Mouse (Mus musculus) heart, embryonic 10.5 days (tissue): ENCODE data around the gene Ifnz. TPM values are rescaled to one million over a fixed set of nuclear protein-coding genes. Genes with fewer than 3 reads are reported as not detected.
"Not testable (repeated sequence)": the region's sequence is repeated elsewhere in the genome, so short reads cannot be mapped to it uniquely, and the experiment has no call there.

Source experiments
- DNase-seq: peaks from one replicate; pipeline ENCODE4 v3.0.0-alpha.2; 2017; ENCODE audit warnings: low spot score
- H3K27ac ChIP-seq: fragments of 300-500 bp; sonication (generic); 2 replicates; pipeline ENCODE4 v1.5.1; 2016; ENCODE audit warnings: mild to moderate bottlenecking
- H3K27me3 ChIP-seq: fragments of 300-500 bp; sonication (generic); 2 replicates; pipeline ENCODE4 v1.6.1; 2016; ENCODE audit warnings: mild to moderate bottlenecking; ENCODE audit not compliant: poor library complexity, insufficient read depth, severe bottlenecking
- H3K36me3 ChIP-seq: fragments of 300-500 bp; sonication (generic); 2 replicates; pipeline ENCODE4 v1.6.1; 2016; ENCODE audit warnings: mild to moderate bottlenecking, moderate library complexity
- H3K4me1 ChIP-seq: fragments of 300-500 bp; sonication (generic); 2 replicates; pipeline ENCODE4 v1.6.1; 2016; ENCODE audit warnings: mild to moderate bottlenecking
- H3K4me3 ChIP-seq: fragments of 300-500 bp; sonication (generic); 2 replicates; pipeline ENCODE4 v1.5.1; 2016; ENCODE audit warnings: mild to moderate bottlenecking, moderate library complexity
- H3K9me3 ChIP-seq: fragments of 300-500 bp; sonication (generic); 2 replicates; pipeline ENCODE4 v1.6.1; 2016; ENCODE audit warnings: mild to moderate bottlenecking, moderate library complexity
- WGBS: fragments of 180-500 bp; shearing (Covaris S2); methylation state at CpG from one replicate; pipeline ENCODE4 v1.1.7; 2016; 5-methylcytosine and 5-hydroxymethylcytosine counted together
- polyA plus RNA-seq: library from polyadenylated mRNA; unstranded; fragments of >200 nt; fragmentation: Nextera tagmentation; extraction: Ambion mirVana; gene quantifications from 2 replicates; pipeline ENCODE4 v1.2.1, GENCODE M21; 2016

Ifnz gene
- polyA plus RNA-seq, 1 experiment from 2014 or later = not detected

DNA sequence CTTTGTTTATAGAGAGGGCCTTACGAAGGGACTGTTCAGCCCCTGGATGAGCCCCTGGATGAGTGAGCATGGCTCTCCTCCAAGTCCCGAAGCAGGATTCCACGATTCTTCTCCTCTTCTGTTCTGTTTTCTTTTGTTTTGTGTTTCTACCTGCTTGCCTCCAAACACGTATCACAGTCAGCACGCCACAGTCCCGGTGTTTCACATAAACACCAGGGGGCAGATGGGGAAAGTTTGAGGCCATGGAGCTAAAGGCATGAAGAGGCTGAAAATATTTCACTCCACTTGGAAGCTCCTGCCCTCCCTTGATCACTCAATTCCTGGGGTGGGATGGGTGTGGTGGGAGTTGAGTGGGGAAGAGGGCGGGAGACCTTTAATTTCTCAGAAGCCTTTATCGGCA is 20.2 kb upstream of the Ifnz start:
- H3K4me3 ChIP-seq, DNase-seq, H3K36me3 ChIP-seq, H3K4me1 ChIP-seq, H3K9me3 ChIP-seq, H3K27me3 ChIP-seq, H3K27ac ChIP-seq: not testable (repeated sequence)
- WGBS = 64% methylated on average over 6 of the region's 8 CpGs

DNA sequence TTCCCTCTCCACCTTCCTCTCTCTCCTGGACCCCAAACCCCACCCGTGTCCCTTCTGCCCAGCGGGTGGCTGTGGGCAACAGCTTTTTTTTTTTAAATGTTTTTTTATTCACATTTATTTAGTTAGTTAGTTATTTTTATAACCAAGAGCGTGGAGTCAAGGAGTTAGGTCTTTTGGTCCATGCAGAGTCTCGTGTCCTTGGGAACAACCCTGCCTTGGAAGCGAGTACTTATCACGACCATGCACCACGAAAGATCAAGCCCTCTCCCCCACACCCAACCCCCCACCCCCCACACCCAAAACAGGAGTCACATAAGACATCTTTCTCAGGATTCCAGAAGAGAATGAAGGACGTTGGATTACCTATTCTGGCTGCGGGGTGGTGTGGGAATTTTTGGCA is 19.6 kb upstream of the Ifnz start:
- not testable (repeated sequence) for H3K36me3 ChIP-seq, H3K4me3 ChIP-seq, H3K9me3 ChIP-seq, DNase-seq, H3K27me3 ChIP-seq, H3K27ac ChIP-seq, H3K4me1 ChIP-seq
- WGBS = 39% methylated on average over 9 of the region's 9 CpGs

GRCm38 (mm10) chr4:88763384-88764018 is 18.4 kb upstream of the Ifnz start:
- not testable (repeated sequence) for H3K4me1 ChIP-seq, H3K36me3 ChIP-seq, H3K27ac ChIP-seq, H3K27me3 ChIP-seq, H3K9me3 ChIP-seq
- peak; percentile 88 for DNase-seq
- 3% methylated on average over 41 of the region's 42 CpGs for WGBS
- peak overlapping the region; percentile 40 for H3K4me3 ChIP-seq

DNA sequence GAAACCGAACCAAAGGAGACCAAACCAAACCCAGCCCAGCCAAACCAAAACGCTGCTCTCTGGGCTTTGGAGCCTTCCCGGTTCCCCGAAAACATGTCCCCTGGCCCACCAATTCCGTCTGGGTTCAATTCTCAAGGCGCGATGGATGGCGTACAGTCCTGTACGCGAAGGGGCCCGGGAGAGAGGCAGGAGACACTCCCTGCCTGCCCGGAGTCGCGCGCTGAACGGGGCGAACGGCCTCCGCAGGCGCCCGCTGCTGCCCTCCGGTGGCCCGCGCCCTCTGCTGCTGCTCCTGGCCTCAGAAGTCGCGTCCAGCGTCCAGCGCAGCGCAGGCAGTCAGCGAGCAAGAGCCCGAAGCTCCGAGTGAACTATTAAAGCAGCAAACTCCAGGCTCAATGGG is 8.4 kb upstream of the Ifnz start, which contains the start of gene Gm13290:
Gene Gm13290 (plus strand): TSS at position 301 of the 400 bp plus-strand sequence.
- no CpG with 5 or more reads among the region's 32 CpGs for WGBS
- H3K27me3 ChIP-seq, DNase-seq, H3K36me3 ChIP-seq, H3K9me3 ChIP-seq, H3K4me3 ChIP-seq, H3K4me1 ChIP-seq, H3K27ac ChIP-seq: not testable (repeated sequence)

GRCm38 (mm10) chr4:88776622-88777021 is 5.3 kb upstream of the Ifnz start, which contains the start of gene Gm13289:
Gene Gm13289, plus strand, starts transcription at chr4:88776922.
- not testable (repeated sequence) for H3K36me3 ChIP-seq, H3K4me1 ChIP-seq, DNase-seq, H3K9me3 ChIP-seq, H3K27me3 ChIP-seq, H3K27ac ChIP-seq, H3K4me3 ChIP-seq
- no CpG with 5 or more reads among the region's 29 CpGs for WGBS

DNA sequence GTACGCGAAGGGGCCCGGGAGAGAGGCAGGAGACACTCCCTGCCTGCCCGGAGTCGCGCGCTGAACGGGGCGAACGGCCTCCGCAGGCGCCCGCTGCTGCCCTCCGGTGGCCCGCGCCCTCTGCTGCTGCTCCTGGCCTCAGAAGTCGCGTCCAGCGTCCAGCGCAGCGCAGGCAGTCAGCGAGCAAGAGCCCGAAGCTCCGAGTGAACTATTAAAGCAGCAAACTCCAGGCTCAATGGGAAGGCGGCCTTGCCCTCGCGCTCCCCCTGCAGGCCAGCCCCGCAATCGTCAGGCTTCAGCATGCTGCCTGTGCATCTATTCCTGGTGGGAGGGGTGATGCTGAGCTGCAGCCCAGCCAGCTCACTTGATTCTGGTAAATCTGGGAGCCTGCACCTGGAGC is 2.4 kb upstream of the Ifnz start, which contains the start of gene Gm13272:
Gene Gm13272 (plus strand): TSS at position 301 of the 400 bp plus-strand sequence.
- not testable (repeated sequence) for DNase-seq, H3K4me3 ChIP-seq, H3K9me3 ChIP-seq, H3K36me3 ChIP-seq, H3K27me3 ChIP-seq, H3K27ac ChIP-seq, H3K4me1 ChIP-seq
- WGBS = no CpG with 5 or more reads among the region's 29 CpGs

GRCm38 (mm10) chr4:88780320-88780719 is 1.6 kb upstream of the Ifnz start:
- H3K4me3 ChIP-seq, H3K36me3 ChIP-seq, H3K9me3 ChIP-seq, H3K27me3 ChIP-seq, H3K4me1 ChIP-seq, H3K27ac ChIP-seq, DNase-seq: not testable (repeated sequence)
- 39% methylated on average over 16 of the region's 18 CpGs for WGBS

DNA sequence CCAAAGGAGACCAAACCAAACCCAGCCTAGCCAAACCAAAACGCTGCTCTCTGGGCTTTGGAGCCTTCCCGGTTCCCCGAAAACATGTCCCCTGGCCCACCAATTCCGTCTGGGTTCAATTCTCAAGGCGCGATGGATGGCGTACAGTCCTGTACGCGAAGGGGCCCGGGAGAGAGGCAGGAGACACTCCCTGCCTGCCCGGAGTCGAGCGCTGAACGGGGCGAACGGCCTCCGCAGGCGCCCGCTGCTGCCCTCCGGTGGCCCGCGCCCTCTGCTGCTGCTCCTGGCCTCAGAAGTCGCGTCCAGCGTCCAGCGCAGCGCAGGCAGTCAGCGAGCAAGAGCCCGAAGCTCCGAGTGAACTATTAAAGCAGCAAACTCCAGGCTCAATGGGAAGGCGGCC is 404 bp downstream of the Ifnz start:
- not testable (repeated sequence) for H3K9me3 ChIP-seq, H3K27me3 ChIP-seq, H3K27ac ChIP-seq, H3K4me1 ChIP-seq, H3K4me3 ChIP-seq, DNase-seq, H3K36me3 ChIP-seq
- 2% methylated on average over 17 of the region's 31 CpGs for WGBS

DNA sequence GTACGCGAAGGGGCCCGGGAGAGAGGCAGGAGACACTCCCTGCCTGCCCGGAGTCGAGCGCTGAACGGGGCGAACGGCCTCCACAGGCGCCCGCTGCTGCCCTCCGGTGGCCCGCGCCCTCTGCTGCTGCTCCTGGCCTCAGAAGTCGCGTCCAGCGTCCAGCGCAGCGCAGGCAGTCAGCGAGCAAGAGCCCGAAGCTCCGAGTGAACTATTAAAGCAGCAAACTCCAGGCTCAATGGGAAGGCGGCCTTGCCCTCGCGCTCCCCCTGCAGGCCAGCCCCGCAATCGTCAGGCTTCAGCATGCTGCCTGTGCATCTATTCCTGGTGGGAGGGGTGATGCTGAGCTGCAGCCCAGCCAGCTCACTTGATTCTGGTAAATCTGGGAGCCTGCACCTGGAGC is 3.5 kb downstream of the Ifnz start, which contains the start of gene Gm13276:
Gene Gm13276 (plus strand): TSS at position 301 of the 400 bp plus-strand sequence.
- WGBS = no CpG with 5 or more reads among the region's 27 CpGs
- DNase-seq, H3K4me3 ChIP-seq, H3K27ac ChIP-seq, H3K27me3 ChIP-seq, H3K9me3 ChIP-seq, H3K4me1 ChIP-seq, H3K36me3 ChIP-seq: not testable (repeated sequence)

DNA sequence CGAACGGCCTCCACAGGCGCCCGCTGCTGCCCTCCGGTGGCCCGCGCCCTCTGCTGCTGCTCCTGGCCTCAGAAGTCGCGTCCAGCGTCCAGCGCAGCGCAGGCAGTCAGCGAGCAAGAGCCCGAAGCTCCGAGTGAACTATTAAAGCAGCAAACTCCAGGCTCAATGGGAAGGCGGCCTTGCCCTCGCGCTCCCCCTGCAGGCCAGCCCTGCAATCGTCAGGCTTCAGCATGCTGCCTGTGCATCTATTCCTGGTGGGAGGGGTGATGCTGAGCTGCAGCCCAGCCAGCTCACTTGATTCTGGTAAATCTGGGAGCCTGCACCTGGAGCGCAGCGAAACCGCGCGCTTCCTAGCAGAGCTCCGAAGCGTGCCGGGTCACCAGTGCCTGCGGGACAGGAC is 6.5 kb downstream of the Ifnz start, which contains the start of gene Gm13277:
Gene Gm13277 (plus strand): TSS at position 231 of the 400 bp plus-strand sequence.
- H3K4me3 ChIP-seq, H3K4me1 ChIP-seq, DNase-seq, H3K36me3 ChIP-seq, H3K27ac ChIP-seq, H3K9me3 ChIP-seq, H3K27me3 ChIP-seq: not testable (repeated sequence)
- WGBS = 0% methylated on average over 3 of the region's 28 CpGs

GRCm38 (mm10) chr4:88791250-88791649 is 9.3 kb downstream of the Ifnz start, which contains the start of gene Gm13278:
Gene Gm13278, plus strand, starts transcription at chr4:88791550.
- H3K36me3 ChIP-seq, H3K27me3 ChIP-seq, H3K27ac ChIP-seq, H3K4me3 ChIP-seq, DNase-seq, H3K9me3 ChIP-seq, H3K4me1 ChIP-seq: not testable (repeated sequence)
- no CpG with 5 or more reads among the region's 28 CpGs for WGBS

GRCm38 (mm10) chr4:88793936-88794675 is 12.2 kb downstream of the Ifnz start, which contains the start of gene Gm13275:
Gene Gm13275, plus strand, starts transcription at chr4:88794487.
- H3K27ac ChIP-seq, H3K27me3 ChIP-seq, H3K9me3 ChIP-seq, H3K36me3 ChIP-seq, H3K4me3 ChIP-seq, DNase-seq, H3K4me1 ChIP-seq: not testable (repeated sequence)
- under 1% methylated on average over 19 of the region's 52 CpGs for WGBS

- not testable (repeated sequence) for H3K27ac ChIP-seq, H3K9me3 ChIP-seq, H3K4me3 ChIP-seq, H3K27me3 ChIP-seq, H3K4me1 ChIP-seq, H3K36me3 ChIP-seq, DNase-seq
- no CpG with 5 or more reads among the region's 28 CpGs for WGBS
Observed at GRCm38 (mm10) chr4:88797097-88797496, 15.2 kb downstream of the Ifnz start, which contains the start of gene Gm13279. Gene Gm13279, plus strand, starts transcription at chr4:88797397.
